Mouse (Mus musculus) right cerebral cortex, adult 2 months (tissue): ENCODE data around the gene Zfand3.

ENCODE experiments used
- DNase-seq, 2 experiments: peaks; one replicate each; pipeline ENCODE4 v3.0.0; 2021 to 2022; ENCODE audit warnings: low spot score in 2 of 2

Zfand3 gene

DNA sequence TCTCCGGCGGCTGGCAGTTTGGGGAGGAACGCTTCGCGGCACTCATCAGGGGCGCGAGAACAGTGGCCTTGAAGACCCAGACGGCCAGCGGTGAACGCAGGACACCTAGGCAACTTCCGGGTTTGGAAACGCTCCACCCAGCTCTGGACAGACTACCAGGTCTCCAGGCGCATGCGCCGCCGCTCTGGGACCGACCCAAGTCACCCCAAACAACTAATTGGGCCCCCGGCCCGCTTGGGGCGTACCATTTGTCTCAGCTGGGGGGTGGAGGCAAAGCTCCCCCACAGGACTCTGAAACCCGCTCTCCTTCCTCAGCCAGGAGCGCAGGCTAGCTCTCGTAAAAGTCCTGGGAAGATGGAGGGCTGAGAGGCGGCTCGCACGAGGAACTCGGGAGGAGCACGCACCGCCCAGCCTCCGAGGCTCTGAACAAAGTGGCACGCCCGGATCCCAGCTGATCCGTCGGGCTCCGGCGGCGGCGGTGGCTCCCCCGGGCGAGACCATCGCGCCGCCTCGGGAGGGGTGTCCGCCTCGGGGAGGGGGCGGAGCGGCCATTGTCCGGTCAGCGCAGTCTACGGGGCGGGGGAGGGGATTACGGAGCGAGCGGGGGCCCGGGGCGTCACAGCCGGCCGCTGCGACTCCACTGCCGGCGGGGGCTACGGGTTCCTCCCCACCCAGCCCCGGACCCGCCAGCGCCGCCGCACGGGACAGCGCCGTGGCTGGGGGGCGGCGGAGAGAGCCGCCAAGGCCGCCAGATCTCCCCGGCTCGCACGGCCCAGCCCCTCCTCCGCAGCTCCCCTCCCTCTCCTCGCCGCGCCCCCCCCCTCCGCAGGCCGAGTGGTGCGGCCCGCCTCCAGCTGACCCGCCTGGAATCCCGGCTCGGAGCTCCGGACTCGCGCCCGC, at the start of gene Zfand3:
TSS of gene Zfand3 (plus strand) at position 531 of the 900 bp plus-strand sequence.
- DNase-seq, result peak; percentile 86 to 91

- DNase-seq, result no peak
These were observed 48.7 kb upstream of the Zfand3 start for GRCm38 (mm10) chr17:29955880-29956279.

DNA sequence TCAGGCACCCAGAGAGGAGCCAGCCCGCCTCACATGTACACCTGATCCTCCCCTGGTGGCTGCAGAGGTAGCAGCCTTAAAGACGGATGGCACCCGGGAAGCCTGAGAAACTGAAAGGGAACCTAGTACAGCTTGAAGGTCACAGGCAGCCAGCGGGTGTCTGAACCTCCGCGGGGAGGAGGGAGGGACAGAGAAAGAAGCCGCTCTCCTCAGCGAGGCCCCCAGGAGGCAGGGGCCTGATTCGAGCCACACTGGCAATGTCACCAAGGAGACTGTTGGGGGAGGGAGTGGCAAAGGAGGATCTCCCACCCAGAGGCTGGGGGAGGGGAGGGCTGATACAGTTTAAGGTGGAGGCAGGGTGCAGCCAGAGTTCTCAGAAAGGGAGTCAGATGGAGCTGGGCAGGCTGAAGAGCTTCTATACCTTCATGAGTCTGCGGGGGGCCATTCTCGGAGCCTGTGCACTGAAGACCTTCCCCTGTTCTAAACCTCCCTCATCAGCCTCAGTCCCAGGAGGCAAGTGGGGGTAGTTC, 40.7 kb upstream of the Zfand3 start:
- DNase-seq, result no peak

- no peak for DNase-seq
These were observed 39.0 kb upstream of the Zfand3 start for GRCm38 (mm10) chr17:29965506-29965905.

DNA sequence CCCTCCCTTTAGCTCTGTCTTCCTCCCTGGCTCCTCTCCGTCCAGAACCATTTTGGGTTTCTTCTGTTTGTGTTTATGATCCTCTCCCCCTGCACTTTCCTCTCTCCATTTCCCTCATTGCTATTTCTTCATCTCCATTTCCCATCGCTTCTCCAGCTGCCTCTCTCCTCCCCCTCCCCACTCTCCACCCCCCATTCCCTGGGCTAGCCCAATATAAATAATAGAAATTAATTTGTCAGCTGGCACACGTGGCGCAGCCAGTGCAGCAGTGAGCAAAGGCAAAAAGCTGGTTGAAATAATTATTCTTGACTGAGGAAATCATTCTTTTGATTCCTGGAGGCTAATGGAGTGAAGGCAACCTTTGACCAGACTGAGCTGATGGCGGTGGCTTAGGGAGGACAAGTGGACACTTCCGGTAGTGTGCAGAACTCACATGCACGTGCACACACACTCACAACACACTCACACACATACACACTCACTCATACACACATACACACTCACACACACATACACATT, 34.4 kb upstream of the Zfand3 start, which contains the start of gene Mdga1:
TSS of gene Mdga1 (minus strand) at position 51 of the 519 bp plus-strand sequence.
- no peak for DNase-seq

DNA sequence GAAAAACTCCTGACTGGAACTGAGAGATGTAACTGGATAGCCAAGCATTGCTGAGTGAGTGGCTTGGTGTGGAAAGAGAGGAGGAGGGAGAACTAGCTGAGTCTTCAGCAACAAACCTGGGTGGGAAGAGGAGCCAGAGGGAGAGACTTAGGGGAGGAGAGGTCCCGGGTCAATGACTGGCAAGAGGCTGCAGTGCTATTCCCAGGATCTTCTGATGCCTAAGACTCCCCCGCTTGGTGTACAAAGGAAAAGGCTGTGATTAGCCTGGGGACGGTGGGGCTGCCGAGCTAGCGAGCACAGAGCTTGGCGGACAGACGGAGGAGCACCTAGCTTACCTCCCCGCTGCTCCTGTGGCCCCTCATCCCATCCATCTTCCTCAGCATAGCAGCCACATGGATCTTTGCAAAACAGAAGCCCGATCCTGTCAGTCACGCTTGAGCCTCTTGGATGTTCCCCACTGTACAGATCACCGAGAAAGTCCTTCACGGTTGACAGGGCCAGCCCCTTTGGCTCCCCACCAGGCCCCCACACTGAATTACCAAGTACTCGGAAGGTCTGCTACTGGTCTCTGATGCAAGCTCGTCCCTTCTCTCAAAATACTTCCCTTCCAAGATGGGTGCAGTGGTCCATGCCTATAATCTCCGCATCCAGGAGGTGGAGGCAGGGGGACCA, 32.6 kb upstream of the Zfand3 start:
- no peak for DNase-seq

DNA sequence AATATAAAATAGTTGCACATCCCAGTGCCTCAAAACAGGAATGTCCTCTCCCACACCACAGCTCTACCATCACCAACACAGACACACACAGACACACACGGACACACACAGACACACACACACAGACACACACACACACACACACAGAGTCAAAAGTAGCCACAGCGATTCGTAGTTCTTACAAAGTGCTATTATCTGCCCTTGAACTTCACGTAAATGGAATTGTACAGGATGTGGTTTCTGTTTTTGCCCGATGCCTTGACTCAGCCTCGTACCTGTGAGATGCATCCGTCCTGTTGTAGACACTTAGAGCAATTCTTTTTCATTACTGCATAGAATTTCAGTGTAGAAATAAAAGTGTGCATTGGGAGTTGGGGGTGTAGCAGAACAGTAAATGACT, 31.3 kb upstream of the Zfand3 start:
- DNase-seq, result no peak

DNA sequence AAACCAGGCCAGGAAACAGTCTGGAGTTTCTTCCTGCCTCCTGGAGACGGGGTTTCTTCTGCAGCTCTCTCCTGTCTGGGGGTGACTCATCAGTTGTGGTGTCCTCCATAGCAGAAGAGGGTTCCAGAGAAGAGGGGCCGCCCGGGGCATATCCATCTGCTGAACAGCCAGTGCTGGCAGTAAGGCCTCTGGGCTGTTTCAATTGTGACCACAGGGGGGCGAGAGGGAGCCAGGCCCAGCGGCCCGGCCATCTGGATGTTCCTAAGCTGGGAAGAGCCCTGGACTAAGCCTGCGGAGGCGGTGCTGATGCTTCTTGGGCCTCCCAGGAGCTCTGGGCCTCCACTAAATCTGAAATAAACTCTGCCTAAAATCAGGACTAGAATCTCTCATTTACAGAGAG, 28.8 kb upstream of the Zfand3 start:
- peak; percentile 92 to 93 for DNase-seq

- DNase-seq, result no peak
These were observed 25.5 kb upstream of the Zfand3 start for GRCm38 (mm10) chr17:29979020-29979419.

GRCm38 (mm10) chr17:29979841-29980240, 24.7 kb upstream of the Zfand3 start:
- no peak for DNase-seq

GRCm38 (mm10) chr17:29981568-29981967, 23.0 kb upstream of the Zfand3 start:
- no peak for DNase-seq

- no peak for DNase-seq
These were observed 21.3 kb upstream of the Zfand3 start for GRCm38 (mm10) chr17:29983190-29983589.

- DNase-seq, result peak in 1 of 2 experiments; percentile 30
These were observed 19.6 kb upstream of the Zfand3 start for GRCm38 (mm10) chr17:29984931-29985330.

GRCm38 (mm10) chr17:29985534-29985933, 19.0 kb upstream of the Zfand3 start:
- no peak for DNase-seq

- DNase-seq, result no peak
These were observed 16.4 kb upstream of the Zfand3 start for GRCm38 (mm10) chr17:29988141-29988540.

DNA sequence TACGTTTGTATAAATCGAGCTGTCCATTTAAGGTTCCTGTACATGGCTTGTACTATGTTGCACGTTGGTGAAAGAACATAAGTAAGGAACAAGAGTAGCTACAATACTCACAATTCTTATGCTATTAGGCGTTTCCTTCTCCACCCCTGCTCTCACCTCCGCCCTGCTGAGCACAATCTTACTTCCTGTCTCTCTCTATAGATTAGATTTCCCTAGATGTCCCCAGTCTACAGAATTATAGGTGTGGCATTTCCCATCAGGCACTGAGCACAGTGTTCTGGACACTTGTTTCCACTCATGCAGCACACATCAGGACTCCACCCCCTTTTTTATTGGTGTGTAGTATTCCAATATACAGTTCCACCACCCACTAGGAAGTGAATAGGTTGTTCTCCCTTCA, 14.9 kb upstream of the Zfand3 start:
- no peak for DNase-seq

GRCm38 (mm10) chr17:29990136-29990535, 14.4 kb upstream of the Zfand3 start:
- no peak for DNase-seq

DNA sequence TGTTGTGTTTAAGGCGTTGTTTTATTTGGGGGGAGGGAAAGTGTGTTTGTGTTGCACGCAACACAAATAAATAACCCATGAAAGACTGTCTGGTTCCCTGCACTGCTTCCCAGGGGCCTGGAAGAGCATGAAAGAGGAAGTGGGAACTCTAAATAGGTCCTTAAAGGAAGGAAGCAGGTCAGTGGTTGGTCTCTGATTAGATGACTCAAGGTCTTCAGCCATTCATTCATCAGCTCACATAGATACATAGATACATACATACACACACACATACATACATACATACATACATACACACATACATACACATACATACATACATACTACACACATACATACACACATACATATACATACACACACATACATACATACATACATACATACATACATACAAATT, 13.7 kb upstream of the Zfand3 start:
- no peak for DNase-seq

- peak; percentile 65 to 70 for DNase-seq
These were observed 11.0 kb upstream of the Zfand3 start for GRCm38 (mm10) chr17:29993488-29993887.

DNA sequence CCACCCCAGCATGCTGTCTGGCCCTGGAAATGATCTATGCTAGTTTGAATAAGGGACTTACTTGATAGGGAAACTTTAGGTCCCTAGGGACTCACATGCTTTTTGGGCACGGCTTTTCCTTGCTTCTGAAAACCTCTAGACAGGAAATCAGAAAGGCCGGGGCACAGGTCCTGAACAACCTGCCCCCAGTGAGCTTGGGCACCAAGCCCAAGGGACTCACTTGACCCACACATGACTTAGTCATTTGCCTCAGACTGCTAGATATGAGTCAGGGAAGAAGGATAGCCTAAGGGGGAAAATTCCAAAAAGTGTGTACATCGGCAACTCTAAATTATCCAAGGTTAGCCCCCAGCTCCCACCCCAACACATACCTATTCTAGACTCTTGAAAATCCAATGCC, 10.5 kb upstream of the Zfand3 start:
- DNase-seq, result no peak

DNA sequence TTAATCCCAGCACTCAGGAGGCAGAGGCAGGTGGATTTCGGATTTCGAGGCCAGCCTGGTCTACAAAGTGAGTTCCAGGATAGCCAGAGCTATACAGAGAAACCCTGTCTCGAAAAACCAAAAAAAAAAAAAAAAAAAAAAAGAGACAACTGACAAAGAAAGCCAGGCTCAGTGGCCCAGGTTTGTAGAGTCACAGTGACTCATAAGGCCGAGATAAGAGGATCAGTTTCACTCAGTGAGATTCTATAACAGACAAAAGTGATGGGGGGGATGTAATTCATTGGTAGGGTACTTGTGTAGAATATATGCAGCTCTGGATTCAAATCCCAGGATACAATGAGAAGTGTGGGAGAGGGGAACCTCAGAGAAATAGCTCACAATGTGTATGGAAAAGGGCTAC, 10.1 kb upstream of the Zfand3 start:
- DNase-seq, result no peak

DNA sequence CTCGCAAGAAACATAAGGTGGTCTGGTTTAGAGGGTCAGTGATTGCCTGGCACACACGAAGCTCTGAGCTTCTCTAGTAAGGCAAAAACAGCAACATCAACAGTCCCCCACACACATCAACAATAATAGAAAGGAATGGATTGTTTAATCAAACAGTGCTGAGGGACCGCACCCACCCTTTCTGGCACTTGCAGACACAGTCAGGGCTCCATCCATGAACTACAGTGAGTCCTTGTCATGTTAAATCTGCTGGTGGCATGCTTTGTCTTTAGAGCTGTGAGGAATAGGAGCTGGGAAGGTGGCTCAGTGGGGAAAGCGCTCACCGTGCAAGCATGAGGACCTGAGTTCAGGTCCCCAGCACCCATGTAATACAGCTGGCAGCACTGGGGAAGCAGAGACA, 8.5 kb upstream of the Zfand3 start:
- DNase-seq, result no peak
